Mouse (Mus musculus): Measurements from ENCODE around the gene Syngr2. TPM values are rescaled to one million over a fixed set of nuclear protein-coding genes. Genes with fewer than 3 reads are reported as not detected.

Syngr2 gene
- polyA plus RNA-seq, 1 experiment from 2014 or later: 50.5 TPM

DNA sequence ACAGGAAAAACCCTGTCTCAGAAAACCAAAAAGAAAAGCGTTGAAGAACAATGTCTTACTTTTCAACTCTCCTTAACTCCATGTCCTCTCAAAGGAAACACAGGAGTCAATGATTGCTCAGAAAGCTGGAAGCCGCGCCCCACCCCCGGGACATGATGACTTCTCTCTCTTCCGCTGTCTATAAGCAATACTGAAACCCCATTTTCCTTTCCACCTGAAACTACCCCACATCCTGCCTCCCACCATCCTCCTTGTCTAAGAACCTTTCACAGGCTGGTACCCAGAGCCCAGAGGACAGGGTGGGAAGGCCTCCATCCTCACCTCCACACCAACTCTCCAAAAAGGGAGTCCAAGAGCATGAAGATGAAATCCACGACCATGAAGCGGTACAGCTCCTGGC, 37.1 kb upstream of the Syngr2 start:
- Histone ChIP-seq H3K36me3 (peaks cover 99% of the 10 kb centered on the region), H3K27ac (no peak overlapping the region), H3K4me1 (replicated peaks) (peaks cover 37% of the 10 kb centered on the region), H3K4me2 (no peak overlapping the region), H3K9ac (no peak overlapping the region), H3K9me3 (replicated peaks) (no peaks in the 10 kb centered on the region), H3K4me3 (replicated peaks) (no peak overlapping the region), H3K27me3 (no peaks in the 10 kb centered on the region)
- WGBS (ENCODE audit: insufficient replicate concordance): 94% methylated on average over 7 of the region's 7 CpGs
- no peak for DNase-seq
- ATAC-seq (ENCODE audit: low read depth): no peak

GRCm38 (mm10) chr11:117774925-117775324, 34.5 kb upstream of the Syngr2 start:
- H3K27ac ChIP-seq: no peak overlapping the region
- no peaks in the 10 kb centered on the region for H3K9me3 ChIP-seq (replicated peaks)
- H3K4me3 ChIP-seq (replicated peaks): no peak overlapping the region
- no peak overlapping the region for H3K9ac ChIP-seq
- H3K36me3 ChIP-seq: peaks cover 89% of the 10 kb centered on the region
- no peak for DNase-seq
- no peaks in the 10 kb centered on the region for H3K27me3 ChIP-seq
- no peak for ATAC-seq (ENCODE audit: low read depth)
- H3K4me2 ChIP-seq: no peak overlapping the region
- 93% methylated on average over 10 of the region's 10 CpGs for WGBS (ENCODE audit: insufficient replicate concordance)
- H3K4me1 ChIP-seq (replicated peaks): peaks cover 47% of the 10 kb centered on the region

DNA sequence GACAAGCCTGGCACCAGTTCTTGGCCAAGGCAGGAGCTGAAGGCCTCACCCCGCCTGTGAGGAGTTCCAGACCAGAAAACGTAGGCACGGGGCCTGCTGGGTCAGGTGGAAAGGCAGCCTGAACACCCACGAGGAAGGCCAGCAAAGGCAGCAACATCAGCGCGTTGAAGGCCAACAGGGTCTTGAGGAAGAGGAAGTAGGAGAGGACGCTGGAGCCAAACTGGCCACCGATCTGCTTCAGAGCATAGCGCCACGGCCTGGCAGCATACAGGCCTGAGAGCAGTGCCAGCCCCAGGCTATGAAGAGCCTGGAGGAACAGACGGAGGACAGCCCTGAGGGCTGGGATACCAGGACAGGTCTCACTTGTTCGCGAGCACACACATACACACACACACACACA, 33.9 kb upstream of the Syngr2 start:
- Histone ChIP-seq H3K36me3 (peaks cover 83% of the 10 kb centered on the region), H3K27ac (0 out of 2 replicates have a peak overlapping the region, but pooled peaks have one; percentile 34), H3K4me1 (replicated peaks) (peaks cover 47% of the 10 kb centered on the region), H3K4me3 (replicated peaks) (no peak overlapping the region), H3K9ac (no peak overlapping the region), H3K4me2 (no peak overlapping the region), H3K9me3 (replicated peaks) (no peaks in the 10 kb centered on the region), H3K27me3 (no peaks in the 10 kb centered on the region)
- ATAC-seq (ENCODE audit: low read depth): no peak
- WGBS (ENCODE audit: insufficient replicate concordance): 76% methylated on average over 13 of the region's 13 CpGs
- no peak for DNase-seq

DNA sequence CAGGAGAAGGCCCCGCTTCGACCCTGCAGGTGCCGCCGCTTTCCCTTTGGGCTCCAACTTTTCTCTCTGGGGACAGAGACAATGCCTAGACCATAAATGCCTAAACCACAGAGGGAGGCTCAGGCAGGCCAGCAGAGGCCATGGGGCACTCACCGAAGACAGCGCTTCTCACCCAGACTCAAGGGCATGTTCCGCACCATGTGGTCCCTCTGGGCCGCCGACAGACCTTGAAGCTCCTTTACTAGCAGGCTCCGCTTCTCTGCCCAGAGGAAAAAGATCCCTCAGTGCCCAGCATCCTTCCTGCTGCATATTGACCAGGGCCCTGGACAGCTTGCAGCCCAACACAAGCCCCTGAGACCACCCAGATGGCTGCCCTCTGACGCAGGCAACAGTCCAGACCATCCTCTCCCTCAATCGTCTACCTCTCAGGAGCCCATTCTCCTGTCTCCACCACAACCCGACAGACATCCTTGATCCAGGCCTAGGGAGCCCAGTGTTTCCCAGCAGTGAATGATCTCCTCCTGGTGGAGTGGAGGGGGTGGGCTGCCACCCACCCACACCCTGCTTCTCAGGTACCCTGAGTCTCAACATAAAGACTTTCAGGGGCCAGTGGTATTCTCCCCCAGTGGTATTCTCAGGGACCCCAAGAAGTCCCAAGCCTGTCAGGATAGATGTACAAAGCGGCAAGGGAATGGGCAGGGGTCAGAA, 33.2 kb upstream of the Syngr2 start:
- Histone ChIP-seq H3K4me1 (replicated peaks) (peaks cover 51% of the 10 kb centered on the region), H3K9ac (no peak overlapping the region), H3K4me2 (no peak overlapping the region), H3K27ac (peak overlapping the region; percentile 34; the same call in 1 of the 2 replicates), H3K4me3 (replicated peaks) (no peak overlapping the region), H3K9me3 (replicated peaks) (no peaks in the 10 kb centered on the region), H3K27me3 (no peaks in the 10 kb centered on the region), H3K36me3 (peaks cover 76% of the 10 kb centered on the region)
- no peak for ATAC-seq (ENCODE audit: low read depth)
- 94% methylated on average over 14 of the region's 14 CpGs for WGBS (ENCODE audit: insufficient replicate concordance)
- DNase-seq: no peak

DNA sequence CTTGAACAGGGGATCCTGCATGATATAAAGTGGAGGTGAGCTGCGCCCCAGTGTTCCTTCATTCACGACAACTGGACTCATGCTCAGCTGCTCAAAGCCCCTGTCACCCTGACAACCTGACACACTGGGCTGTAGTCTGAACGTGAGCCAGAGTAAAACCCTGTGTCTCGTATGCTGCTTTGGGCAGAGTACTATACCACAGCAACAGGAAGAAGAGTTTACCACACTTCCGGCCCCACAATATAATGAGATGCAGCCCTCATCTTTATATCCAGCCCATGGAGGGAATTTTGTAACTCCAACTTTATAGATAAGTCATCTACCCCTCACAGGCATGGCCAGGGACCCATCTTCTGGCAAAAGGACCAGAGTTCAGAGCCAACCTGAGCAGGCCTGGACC, 32.4 kb upstream of the Syngr2 start:
- Histone ChIP-seq H3K9me3 (replicated peaks) (no peaks in the 10 kb centered on the region), H3K4me2 (peak overlapping the region; percentile 98), H3K27ac (peak overlapping the region; percentile 100; the same call in 1 of the 2 replicates), H3K27me3 (no peaks in the 10 kb centered on the region), H3K36me3 (peaks cover 67% of the 10 kb centered on the region), H3K9ac (peak overlapping the region; percentile 97), H3K4me3 (replicated peaks) (0 out of 2 replicates have a peak overlapping the region, but pooled peaks have one; percentile 96), H3K4me1 (replicated peaks) (peaks cover 60% of the 10 kb centered on the region)
- WGBS (ENCODE audit: insufficient replicate concordance): 84% methylated on average over 5 of the region's 5 CpGs
- ATAC-seq (ENCODE audit: low read depth) (no peak), DNase-seq (no peak)

DNA sequence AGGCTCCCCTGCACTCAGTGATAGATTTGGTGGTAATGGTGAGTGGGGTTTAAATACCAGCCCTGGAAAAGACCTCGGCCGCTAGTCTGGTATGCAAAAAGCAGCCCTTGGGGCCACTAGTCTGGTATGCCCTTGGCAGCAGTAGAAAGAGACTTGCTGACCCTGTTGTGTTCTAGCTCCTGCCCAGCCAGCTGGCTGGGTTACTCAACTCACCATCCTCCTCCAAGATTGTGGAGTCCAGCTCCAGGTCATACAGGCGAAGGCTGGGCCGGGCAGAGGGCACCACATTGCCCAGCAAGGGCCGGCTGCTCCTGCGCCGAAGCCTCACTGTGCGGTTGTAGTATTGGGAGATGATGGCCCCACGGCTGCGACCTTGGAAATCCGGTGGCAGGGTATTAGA, 31.4 kb upstream of the Syngr2 start:
- Histone ChIP-seq H3K36me3 (peaks cover 58% of the 10 kb centered on the region), H3K27ac (peak overlapping the region; percentile 100)

GRCm38 (mm10) chr11:117778851-117779433, 30.5 kb upstream of the Syngr2 start:
- peak overlapping the region; percentile 97 for H3K9ac ChIP-seq
- peak overlapping the region; percentile 98 for H3K4me2 ChIP-seq
- peaks cover 52% of the 10 kb centered on the region for H3K36me3 ChIP-seq
- WGBS (ENCODE audit: insufficient replicate concordance): 25% methylated on average over 12 of the region's 12 CpGs
- H3K27ac ChIP-seq: peak overlapping the region; percentile 100
- H3K4me1 ChIP-seq (replicated peaks): peaks cover 66% of the 10 kb centered on the region
- no peaks in the 10 kb centered on the region for H3K27me3 ChIP-seq
- H3K4me3 ChIP-seq (replicated peaks): peak overlapping the region; percentile 96
- ATAC-seq (ENCODE audit: low read depth) (no peak), DNase-seq (peak; percentile 52)
- H3K9me3 ChIP-seq (replicated peaks): no peaks in the 10 kb centered on the region

More for the DNA sequence above, 31.4 kb upstream of the Syngr2 start:
- peaks cover 65% of the 10 kb centered on the region for H3K4me1 ChIP-seq (replicated peaks)
- DNase-seq (no peak), ATAC-seq (ENCODE audit: low read depth) (no peak)
- no peaks in the 10 kb centered on the region for H3K9me3 ChIP-seq (replicated peaks)
- 91% methylated on average over 11 of the region's 11 CpGs for WGBS (ENCODE audit: insufficient replicate concordance)
- H3K9ac ChIP-seq: peak overlapping the region; percentile 97
- no peaks in the 10 kb centered on the region for H3K27me3 ChIP-seq
- peak overlapping the region; percentile 96 for H3K4me3 ChIP-seq (replicated peaks)
- H3K4me2 ChIP-seq: peak overlapping the region; percentile 98

GRCm38 (mm10) chr11:117779434-117780198, 29.9 kb upstream of the Syngr2 start:
- Histone ChIP-seq H3K9ac (peak overlapping the region; percentile 97), H3K27me3 (no peaks in the 10 kb centered on the region), H3K36me3 (peaks cover 52% of the 10 kb centered on the region), H3K4me3 (replicated peaks) (peak overlapping the region; percentile 96), H3K4me2 (peak overlapping the region; percentile 98), H3K4me1 (replicated peaks) (peaks cover 71% of the 10 kb centered on the region), H3K27ac (peak overlapping the region; percentile 100), H3K9me3 (replicated peaks) (no peaks in the 10 kb centered on the region)
- DNase-seq: peak; percentile 58
- peak; percentile 33 for ATAC-seq (ENCODE audit: low read depth)
- WGBS (ENCODE audit: insufficient replicate concordance): 2% methylated on average over 38 of the region's 38 CpGs

- Histone ChIP-seq H3K4me3 (replicated peaks) (peak overlapping the region; percentile 96), H3K4me2 (peak overlapping the region; percentile 98), H3K4me1 (replicated peaks) (peaks cover 76% of the 10 kb centered on the region), H3K9me3 (replicated peaks) (no peaks in the 10 kb centered on the region), H3K27ac (peak overlapping the region; percentile 100), H3K27me3 (no peaks in the 10 kb centered on the region), H3K36me3 (peaks cover 52% of the 10 kb centered on the region), H3K9ac (peak overlapping the region; percentile 97)
- ATAC-seq (ENCODE audit: low read depth) (peak; percentile 8), DNase-seq (no peak)
- WGBS (ENCODE audit: insufficient replicate concordance): under 1% methylated on average over 17 of the region's 17 CpGs
These were observed 29.3 kb upstream of the Syngr2 start for GRCm38 (mm10) chr11:117780199-117780515.

- peaks cover 52% of the 10 kb centered on the region for H3K36me3 ChIP-seq
- peak overlapping the region; percentile 98 for H3K4me2 ChIP-seq
- no peaks in the 10 kb centered on the region for H3K9me3 ChIP-seq (replicated peaks)
- peak overlapping the region; percentile 97 for H3K9ac ChIP-seq
- H3K4me3 ChIP-seq (replicated peaks): peak overlapping the region; percentile 96
- peak; percentile 94 for DNase-seq
- ATAC-seq (ENCODE audit: low read depth): peak; percentile 76
- peak overlapping the region; percentile 100 for H3K27ac ChIP-seq
- H3K27me3 ChIP-seq: no peaks in the 10 kb centered on the region
- peaks cover 79% of the 10 kb centered on the region for H3K4me1 ChIP-seq (replicated peaks)
- WGBS (ENCODE audit: insufficient replicate concordance): under 1% methylated on average over 19 of the region's 19 CpGs
These were observed 28.8 kb upstream of the Syngr2 start for GRCm38 (mm10) chr11:117780582-117781111.

- WGBS (ENCODE audit: insufficient replicate concordance): 4% methylated on average over 18 of the region's 18 CpGs
- H3K27me3 ChIP-seq: no peaks in the 10 kb centered on the region
- DNase-seq (peak; percentile 34), ATAC-seq (ENCODE audit: low read depth) (peak; percentile 7)
- peaks cover 52% of the 10 kb centered on the region for H3K36me3 ChIP-seq
- H3K9ac ChIP-seq: peak overlapping the region; percentile 97
- no peaks in the 10 kb centered on the region for H3K9me3 ChIP-seq (replicated peaks)
- peak overlapping the region; percentile 100 for H3K27ac ChIP-seq
- peak overlapping the region; percentile 98 for H3K4me2 ChIP-seq
- peak overlapping the region; percentile 96 for H3K4me3 ChIP-seq (replicated peaks)
- peaks cover 81% of the 10 kb centered on the region for H3K4me1 ChIP-seq (replicated peaks)
These were observed 28.2 kb upstream of the Syngr2 start for GRCm38 (mm10) chr11:117781199-117781821.

All from liver, embryonic 13.5 days (tissue).